Mouse (Mus musculus) cerebellum, adult 9-10 months (tissue): ENCODE data around the gene Derl3.

Experiments
- DNase-seq: peaks from one replicate; pipeline ENCODE4 v3.0.0; 2022

The Derl3 gene

DNA sequence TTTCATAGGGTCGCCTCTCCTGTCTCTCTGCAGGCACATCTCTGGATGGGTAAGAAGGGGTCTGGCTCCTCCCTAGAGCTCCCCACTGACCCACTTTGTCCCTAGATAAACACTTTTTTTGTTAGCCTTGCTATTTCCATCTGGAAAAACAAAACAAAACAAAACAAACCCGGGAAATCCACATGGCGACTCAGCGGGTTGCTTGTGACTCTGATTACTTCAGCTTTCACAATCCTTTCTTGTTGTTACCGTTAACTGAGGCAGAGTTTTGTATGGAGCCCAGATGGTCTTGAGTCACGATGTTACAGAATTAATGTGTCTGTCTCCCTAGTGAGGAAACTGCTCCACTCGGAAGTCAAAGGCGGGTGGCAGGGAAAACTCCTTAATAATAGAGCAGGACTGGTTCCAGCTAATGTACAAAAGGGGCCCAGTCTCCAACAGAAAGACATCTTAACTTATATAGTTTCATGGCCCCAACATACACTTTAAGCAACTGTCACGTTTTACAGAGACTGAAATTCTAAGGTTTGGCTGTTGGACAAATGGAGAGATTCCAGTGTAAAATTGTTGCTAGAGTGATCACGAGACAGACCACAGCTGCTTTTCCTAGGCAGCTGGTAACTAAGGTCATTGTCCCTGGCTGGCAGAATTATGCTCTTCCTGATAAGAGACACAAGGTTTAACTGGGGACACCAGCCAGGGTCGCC lies 51.0 kb downstream of the Derl3 start:
- DNase-seq: no peak

DNA sequence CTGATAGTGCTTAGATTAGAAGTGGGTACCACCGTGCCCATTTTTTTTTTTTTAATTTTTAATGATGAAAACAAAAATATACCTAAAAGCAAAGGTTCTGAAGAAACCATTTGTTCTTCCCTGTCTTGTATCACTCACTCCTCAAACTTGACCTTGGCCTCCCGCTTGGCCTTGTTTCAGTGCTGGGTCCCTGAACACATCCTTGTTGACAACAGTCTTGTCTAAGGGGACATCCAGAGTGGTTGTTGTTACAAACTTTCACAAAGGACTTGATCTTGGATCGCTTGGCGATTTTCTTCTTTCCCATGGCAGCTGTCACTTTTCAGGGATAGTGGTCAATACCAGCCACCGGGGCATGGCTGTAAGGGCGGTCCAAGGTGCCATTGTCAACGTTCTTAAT lies 52.0 kb downstream of the Derl3 start:
- DNase-seq: no peak
